Mouse (Mus musculus): Measurements from ENCODE around the gene Nek5. TPM values are rescaled to one million over a fixed set of nuclear protein-coding genes. Genes with fewer than 3 reads are reported as not detected.

Nek5 gene
- 0.14 and 0.21 TPM in 2 replicates for polyA plus RNA-seq (2015; fragmentation: Nextera tagmentation; extraction: Ambion mirVana)

DNA sequence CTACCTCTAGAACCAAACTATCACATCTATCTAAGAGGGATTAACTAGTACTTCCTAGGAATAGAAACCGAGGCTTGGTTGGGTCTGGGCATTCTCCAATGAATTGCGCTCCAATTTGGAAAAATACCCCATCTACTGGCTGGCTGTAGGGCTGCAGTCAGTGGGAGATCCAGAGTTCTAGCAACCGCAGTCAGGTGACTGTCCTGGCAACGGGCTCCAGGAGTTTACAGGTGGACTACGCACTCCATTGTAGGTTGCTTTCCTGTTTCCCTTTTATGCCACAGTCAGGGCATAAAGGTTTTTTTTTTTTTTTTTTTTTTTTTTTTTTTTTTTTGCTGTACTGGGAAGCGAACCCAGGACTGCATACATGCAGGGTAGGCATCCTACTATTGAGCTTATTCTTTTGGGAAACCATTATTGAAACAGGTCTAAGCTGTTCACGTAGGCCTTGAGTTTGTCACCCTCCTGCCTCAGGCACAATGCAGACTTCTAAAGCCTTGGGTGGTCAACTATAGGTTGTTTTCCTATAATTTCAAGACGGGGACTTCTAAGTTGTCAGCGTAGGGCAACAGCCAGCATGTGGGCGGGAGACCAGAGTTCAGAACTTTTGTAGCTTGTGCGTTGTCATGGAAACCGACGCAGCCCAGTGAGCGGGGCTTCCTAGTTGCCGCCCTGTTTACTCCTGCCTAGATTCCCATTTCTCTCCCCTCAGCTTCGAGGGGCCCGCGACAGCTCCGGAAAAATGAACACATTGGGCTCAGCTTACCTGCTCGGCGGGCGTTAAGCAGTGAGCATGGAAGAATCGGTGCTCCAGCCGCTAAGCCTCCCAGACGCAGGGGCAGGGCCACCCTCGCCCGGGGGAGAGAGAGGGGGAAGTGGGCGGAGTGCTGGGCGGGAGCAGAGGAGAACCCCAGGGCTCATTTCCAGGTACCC, at the start of gene Nek5:
Gene Nek5 (minus strand): TSS at position 834 of the 933 bp plus-strand sequence.
- Histone ChIP-seq H3K9ac (ENCODE audit: low read depth, low read length) (peak within 1 kb of the TSS; percentile 37), H3K27ac (ENCODE audit: low read depth, low read length) (no peak within 1 kb of the TSS), H3K4me1 (replicated peaks; ENCODE audit: control insufficient read depth, insufficient read depth, low read length) (no peaks in the 10 kb centered on the region), H3K4me3 (ENCODE audit: low read depth, low read length) (peak within 1 kb of the TSS; percentile 51), H3K9me3 (ENCODE audit: control insufficient read depth) (no peaks in the 10 kb centered on the region), H3K27me3 (replicated peaks; ENCODE audit: control insufficient read depth, insufficient read depth, low read length) (no peaks in the 10 kb centered on the region), H3K4me2 (replicated peaks; ENCODE audit: low read depth) (peak within 1 kb of the TSS; percentile 92), H3K36me3 (ENCODE audit: control insufficient read depth, insufficient read depth) (peaks cover 4% of the 10 kb centered on the region; the same call in 1 of the 2 replicates)
- ATAC-seq, result peak; percentile 92
- TF ChIP-seq CTCF (IDR thresholded peaks at IDR 0.05; ENCODE audit: low read depth), result peak; percentile 75
- under 1% methylated on average over 29 of the region's 29 CpGs for WGBS

GRCm38 (mm10) chr8:22169167-22169566, 44.3 kb upstream of the Nek5 start:
- Histone ChIP-seq H3K4me2 (replicated peaks; ENCODE audit: low read depth) (no peak overlapping the region), H3K36me3 (ENCODE audit: control insufficient read depth, insufficient read depth) (peaks cover 7% of the 10 kb centered on the region), H3K9me3 (ENCODE audit: control insufficient read depth) (no peaks in the 10 kb centered on the region), H3K9ac (ENCODE audit: low read depth, low read length) (no peak overlapping the region), H3K27me3 (replicated peaks; ENCODE audit: control insufficient read depth, insufficient read depth, low read length) (no peaks in the 10 kb centered on the region), H3K4me3 (ENCODE audit: low read depth, low read length) (no peak overlapping the region), H3K27ac (ENCODE audit: low read depth, low read length) (no peak overlapping the region), H3K4me1 (replicated peaks; ENCODE audit: control insufficient read depth, insufficient read depth, low read length) (no peaks in the 10 kb centered on the region)
- 94% methylated on average over 5 of the region's 5 CpGs for WGBS
- ATAC-seq, result no peak
- TF ChIP-seq CTCF (IDR thresholded peaks at IDR 0.05; ENCODE audit: low read depth), result no peak

DNA sequence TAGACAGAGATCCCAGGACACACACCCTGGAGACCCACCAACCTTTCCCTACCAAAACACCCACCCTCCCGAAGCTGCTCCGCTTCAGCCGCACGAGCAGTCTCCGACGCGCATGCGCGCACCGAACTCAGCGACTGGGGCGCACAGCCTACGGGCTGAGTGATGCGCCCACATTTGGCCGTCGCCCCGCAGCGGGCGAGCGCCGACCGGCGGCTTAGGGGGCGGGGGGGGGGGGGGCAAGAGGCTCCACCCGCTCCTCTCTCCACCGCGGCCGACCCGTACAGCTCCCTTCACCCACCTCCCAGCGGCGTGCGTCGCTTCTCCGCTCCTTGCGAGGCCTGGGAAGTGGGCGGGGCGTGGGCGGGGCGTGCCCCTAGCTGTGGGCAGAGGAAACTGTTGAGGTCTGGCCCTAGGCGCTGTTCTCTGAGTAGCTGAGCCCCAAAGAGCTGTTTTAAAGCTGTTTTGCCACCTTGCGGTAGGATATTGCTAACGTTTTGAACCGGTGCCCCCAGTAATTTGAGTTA, 41.3 kb upstream of the Nek5 start, which contains the start of gene Nek3:
Gene Nek3 (minus strand): TSS at position 356 of the 524 bp plus-strand sequence.
- Histone ChIP-seq H3K9me3 (ENCODE audit: control insufficient read depth) (no peaks in the 10 kb centered on the region), H3K36me3 (ENCODE audit: control insufficient read depth, insufficient read depth) (peaks cover 7% of the 10 kb centered on the region), H3K27ac (ENCODE audit: low read depth, low read length) (peak within 1 kb of the TSS; percentile 81), H3K27me3 (replicated peaks; ENCODE audit: control insufficient read depth, insufficient read depth, low read length) (no peaks in the 10 kb centered on the region), H3K9ac (ENCODE audit: low read depth, low read length) (peak within 1 kb of the TSS; percentile 58), H3K4me1 (replicated peaks; ENCODE audit: control insufficient read depth, insufficient read depth, low read length) (no peaks in the 10 kb centered on the region), H3K4me3 (ENCODE audit: low read depth, low read length) (peak within 1 kb of the TSS; percentile 70), H3K4me2 (replicated peaks; ENCODE audit: low read depth) (peak within 1 kb of the TSS; percentile 71)
- ATAC-seq, result peak; percentile 95
- peak; percentile 80 for TF ChIP-seq CTCF (IDR thresholded peaks at IDR 0.05; ENCODE audit: low read depth)
- WGBS, result under 1% methylated on average over 38 of the region's 43 CpGs

DNA sequence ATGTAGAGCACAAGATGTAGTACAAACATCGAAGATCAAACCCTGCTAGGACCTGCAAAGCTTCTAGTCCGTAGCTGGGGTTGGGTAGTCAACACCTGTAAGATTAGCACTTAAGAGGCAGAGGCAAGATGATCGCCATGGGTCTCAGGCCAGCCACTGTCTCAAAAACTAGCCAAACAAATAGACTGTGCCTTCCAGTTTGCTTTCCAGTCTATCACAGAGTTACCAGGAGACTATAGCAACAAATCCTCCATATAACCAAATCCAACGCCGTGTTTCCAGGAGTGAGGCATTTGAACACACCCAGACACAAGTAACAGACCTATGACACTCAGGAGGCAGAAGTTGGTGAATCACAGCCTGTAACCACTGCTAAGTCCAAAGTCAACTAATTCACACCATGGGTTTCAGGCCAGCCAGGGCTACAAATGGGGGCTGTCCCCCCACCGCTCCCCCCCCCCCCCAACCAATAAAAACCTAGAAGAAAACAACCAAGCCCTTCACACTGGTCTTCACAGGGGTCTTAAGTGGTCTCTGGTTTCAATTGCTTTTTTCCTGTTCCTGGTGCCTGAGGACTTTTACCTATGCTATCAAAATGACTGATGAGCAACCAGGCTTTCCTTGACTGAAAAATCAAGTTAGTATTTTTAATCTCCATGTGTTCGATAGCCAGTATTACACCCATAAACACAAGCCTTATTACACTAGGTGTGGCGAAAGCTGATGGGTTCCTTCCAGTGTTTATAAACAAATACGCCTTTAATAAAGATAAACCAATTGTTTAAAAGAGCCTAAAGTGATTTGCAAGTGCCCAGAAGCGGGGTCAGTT, 40.6 kb upstream of the Nek5 start:
- no peaks in the 10 kb centered on the region for H3K27me3 ChIP-seq (replicated peaks; ENCODE audit: control insufficient read depth, insufficient read depth, low read length)
- no peaks in the 10 kb centered on the region for H3K4me1 ChIP-seq (replicated peaks; ENCODE audit: control insufficient read depth, insufficient read depth, low read length)
- WGBS, result 32% methylated on average over 10 of the region's 10 CpGs
- peak overlapping the region; percentile 81 for H3K27ac ChIP-seq (ENCODE audit: low read depth, low read length)
- H3K36me3 ChIP-seq (ENCODE audit: control insufficient read depth, insufficient read depth), result peaks cover 7% of the 10 kb centered on the region
- H3K9me3 ChIP-seq (ENCODE audit: control insufficient read depth), result no peaks in the 10 kb centered on the region
- peak overlapping the region; percentile 58 for H3K9ac ChIP-seq (ENCODE audit: low read depth, low read length)
- TF ChIP-seq CTCF (IDR thresholded peaks at IDR 0.05; ENCODE audit: low read depth), result no peak
- peak; percentile 79 for ATAC-seq
- peak overlapping the region; percentile 70 for H3K4me3 ChIP-seq (ENCODE audit: low read depth, low read length)
- H3K4me2 ChIP-seq (replicated peaks; ENCODE audit: low read depth), result peak overlapping the region; percentile 71

GRCm38 (mm10) chr8:22164431-22164830, 39.6 kb upstream of the Nek5 start:
- TF ChIP-seq CTCF (IDR thresholded peaks at IDR 0.05; ENCODE audit: low read depth), result no peak
- no peak overlapping the region for H3K4me3 ChIP-seq (ENCODE audit: low read depth, low read length)
- 87% methylated on average over 10 of the region's 10 CpGs for WGBS
- no peak overlapping the region for H3K9ac ChIP-seq (ENCODE audit: low read depth, low read length)
- no peaks in the 10 kb centered on the region for H3K4me1 ChIP-seq (replicated peaks; ENCODE audit: control insufficient read depth, insufficient read depth, low read length)
- ATAC-seq, result no peak
- peaks cover 11% of the 10 kb centered on the region for H3K36me3 ChIP-seq (ENCODE audit: control insufficient read depth, insufficient read depth)
- no peaks in the 10 kb centered on the region for H3K27me3 ChIP-seq (replicated peaks; ENCODE audit: control insufficient read depth, insufficient read depth, low read length)
- no peak overlapping the region for H3K27ac ChIP-seq (ENCODE audit: low read depth, low read length)
- no peaks in the 10 kb centered on the region for H3K9me3 ChIP-seq (ENCODE audit: control insufficient read depth)
- H3K4me2 ChIP-seq (replicated peaks; ENCODE audit: low read depth), result no peak overlapping the region

Measured in intestine, postnatal 0 days (tissue).